Mouse (Mus musculus) liver, postnatal 0 days (tissue): ENCODE measurements around the gene Dhodh.

Experiments used
- CTCF ChIP-seq: sonication (generic); IDR thresholded peaks from 2 replicates; pipeline ENCODE4 v1.5.1; 2016; ENCODE audit warnings: antibody characterized with exemption, low read depth
- EP300 ChIP-seq: IDR thresholded peaks from 2 replicates; pipeline ENCODE4 v1.6.1; 2016; ENCODE audit warnings: antibody characterized with exemption, low read depth, mild to moderate bottlenecking

- TF ChIP-seq CTCF (no peak), EP300 (no peak)
These were observed 823 bp downstream of the Dhodh start for GRCm38 (mm10) chr8:109607650-109608049.
